Mouse (Mus musculus): ENCODE data around the gene Prkd1. TPM values are rescaled to one million over a fixed set of nuclear protein-coding genes. Genes with fewer than 3 reads are reported as not detected.

Gene Prkd1
- total RNA-seq, 1 experiment, result 3.0 TPM

DNA sequence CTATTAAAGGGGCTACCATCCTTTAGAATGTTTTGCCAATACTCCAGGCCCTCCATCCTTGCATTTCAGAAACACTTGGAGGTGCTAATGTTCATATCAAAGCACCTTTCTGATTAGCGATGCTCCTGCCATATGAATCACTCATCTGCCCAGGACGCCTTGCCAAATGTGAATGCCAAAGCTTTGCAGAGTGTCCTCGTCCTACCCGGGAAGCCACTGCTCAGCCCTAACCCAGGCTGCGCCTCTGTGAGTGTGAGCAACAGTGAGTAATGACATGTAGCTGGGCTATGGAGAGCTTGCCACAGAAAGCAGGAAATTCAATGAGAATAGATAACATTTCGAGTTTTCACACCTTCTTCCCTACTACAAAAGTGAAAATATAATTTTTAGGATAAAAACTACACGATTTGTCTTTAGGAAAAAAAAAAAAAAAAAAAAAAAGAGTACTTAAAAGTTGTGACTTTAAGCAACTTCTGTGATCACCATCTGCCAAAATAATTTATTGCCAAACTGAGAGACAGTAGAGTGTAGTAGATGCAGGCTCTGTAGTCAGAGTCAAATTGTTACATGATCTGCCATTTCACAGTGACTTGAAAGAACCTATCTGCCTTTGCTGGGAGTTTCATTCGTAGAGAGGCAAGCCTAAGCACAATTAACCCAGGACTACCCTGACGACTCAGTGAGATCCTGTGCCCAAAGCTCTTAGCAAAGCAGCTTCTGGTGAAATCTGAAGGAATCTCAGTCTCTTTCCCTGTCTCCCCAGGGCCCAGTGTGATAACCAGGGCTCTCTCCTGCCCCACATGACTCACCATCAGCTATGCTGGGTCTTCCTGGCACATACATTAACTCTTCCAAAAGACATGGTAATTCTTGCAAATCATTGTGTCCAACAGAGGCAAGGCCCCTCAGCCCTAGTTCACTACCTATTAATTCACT, 50.6 kb downstream of the Prkd1 start:
- in situ Hi-C loops (cut with MboI; ENCODE audit: low sequenced_read_pairs in 2 of 2, unreplicated experiment in 2 of 2), result no loop called here
- DNase-seq (ENCODE audit: low read depth, low spot score), result no peak
- Histone ChIP-seq H3K9me3 (ENCODE audit: control insufficient read depth, insufficient read depth, low read depth, low read length) (no peaks in the 10 kb centered on the region), H3K36me3 (ENCODE audit: control insufficient read depth, insufficient read depth, low read length, poor library complexity, severe bottlenecking) (no peaks in the 10 kb centered on the region), H3K4me1 (ENCODE audit: control insufficient read depth in 2 of 2, insufficient read depth in 2 of 2, low read length in 2 of 2, poor library complexity in 1 of 2) (no peaks in the 10 kb centered on the region), H3K4me3 (ENCODE audit: insufficient read depth in 1 of 2, low read depth in 1 of 2, low read length in 2 of 2, poor library complexity in 1 of 2, severe bottlenecking in 1 of 2) (no peak overlapping the region), H3K27ac (ENCODE audit: insufficient read depth, low read depth, low read length, poor library complexity, severe bottlenecking) (no peak overlapping the region), H3K9ac (ENCODE audit: insufficient read depth, low read depth, low read length, poor library complexity, severe bottlenecking) (no peak overlapping the region)
- TF ChIP-seq HCFC1 (IDR thresholded peaks at IDR 0.05; ENCODE audit: borderline replicate concordance, insufficient read depth, low read length) (no peak), ZNF384 (IDR thresholded peaks at IDR 0.05; ENCODE audit: low read depth, low read length) (no peak), MAFK (IDR thresholded peaks at IDR 0.05; ENCODE audit: insufficient read depth, low read depth, low read length) (no peak), CHD2 (IDR thresholded peaks at IDR 0.05; ENCODE audit: low read depth, low read length) (no peak), ZC3H11A (IDR thresholded peaks at IDR 0.05; ENCODE audit: borderline replicate concordance, low read depth, low read length) (no peak)

DNA sequence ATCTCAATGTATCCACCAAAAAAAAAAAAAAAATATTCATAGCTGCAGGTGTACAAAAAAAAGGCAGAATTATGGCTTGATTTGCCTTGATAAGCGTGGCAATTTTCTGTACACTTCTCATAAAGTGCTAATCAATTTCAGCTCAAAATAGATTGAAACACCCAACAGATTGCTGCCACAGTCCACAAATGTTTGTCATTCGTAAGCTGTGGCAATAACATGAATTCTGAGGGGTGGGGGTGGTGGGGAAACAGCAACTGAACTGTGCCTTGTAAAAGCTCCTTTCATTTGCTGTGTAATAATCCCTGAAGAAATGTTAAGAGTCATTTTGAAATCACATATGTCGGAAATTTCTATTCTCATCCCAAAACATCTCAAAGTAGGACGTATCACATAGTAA, 51.4 kb downstream of the Prkd1 start:
- no peak for TF ChIP-seq CHD2 (IDR thresholded peaks at IDR 0.05; ENCODE audit: low read depth, low read length)
- TF ChIP-seq MAFK (IDR thresholded peaks at IDR 0.05; ENCODE audit: insufficient read depth, low read depth, low read length), result no peak
- TF ChIP-seq ZC3H11A (IDR thresholded peaks at IDR 0.05; ENCODE audit: borderline replicate concordance, low read depth, low read length), result no peak
- TF ChIP-seq HCFC1 (IDR thresholded peaks at IDR 0.05; ENCODE audit: borderline replicate concordance, insufficient read depth, low read length), result no peak
- no peak for TF ChIP-seq ZNF384 (IDR thresholded peaks at IDR 0.05; ENCODE audit: low read depth, low read length)
- Histone ChIP-seq H3K27ac (ENCODE audit: insufficient read depth, low read depth, low read length, poor library complexity, severe bottlenecking) (no peak overlapping the region), H3K36me3 (ENCODE audit: control insufficient read depth, insufficient read depth, low read length, poor library complexity, severe bottlenecking) (no peaks in the 10 kb centered on the region), H3K4me1 (ENCODE audit: control insufficient read depth in 2 of 2, insufficient read depth in 2 of 2, low read length in 2 of 2, poor library complexity in 1 of 2) (no peaks in the 10 kb centered on the region), H3K4me3 (ENCODE audit: insufficient read depth in 1 of 2, low read depth in 1 of 2, low read length in 2 of 2, poor library complexity in 1 of 2, severe bottlenecking in 1 of 2) (no peak overlapping the region), H3K9me3 (ENCODE audit: control insufficient read depth, insufficient read depth, low read depth, low read length) (no peaks in the 10 kb centered on the region), H3K9ac (ENCODE audit: insufficient read depth, low read depth, low read length, poor library complexity, severe bottlenecking) (no peak overlapping the region)
- in situ Hi-C loops (cut with MboI; ENCODE audit: low sequenced_read_pairs in 2 of 2, unreplicated experiment in 2 of 2), result no loop called here
- no peak for DNase-seq (ENCODE audit: low read depth, low spot score)

DNA sequence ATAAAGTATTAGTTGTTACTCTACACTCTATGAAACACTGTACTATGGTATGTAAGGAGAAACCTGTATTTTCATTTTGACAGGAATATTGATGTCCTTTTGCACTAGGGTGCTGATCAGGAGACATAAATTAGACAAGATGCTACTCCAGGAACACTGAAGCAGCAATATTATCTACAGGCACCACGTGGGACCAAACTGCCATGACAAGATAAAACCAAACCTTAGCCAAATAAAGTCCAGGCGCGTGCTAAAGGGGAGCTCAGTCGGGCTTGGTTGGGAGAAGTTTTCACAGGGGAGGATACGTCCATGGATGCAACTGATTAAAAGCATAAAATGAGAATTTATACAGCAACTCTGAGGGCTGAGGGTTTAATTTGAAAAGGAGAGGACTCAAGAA, 53.1 kb downstream of the Prkd1 start:
- H3K9me3 ChIP-seq (ENCODE audit: control insufficient read depth, insufficient read depth, low read depth, low read length), result no peaks in the 10 kb centered on the region
- H3K36me3 ChIP-seq (ENCODE audit: control insufficient read depth, insufficient read depth, low read length, poor library complexity, severe bottlenecking), result no peaks in the 10 kb centered on the region
- in situ Hi-C loops (cut with MboI; ENCODE audit: low sequenced_read_pairs in 2 of 2, unreplicated experiment in 2 of 2), result no loop called here
- no peak for DNase-seq (ENCODE audit: low read depth, low spot score)
- no peak overlapping the region for H3K27ac ChIP-seq (ENCODE audit: insufficient read depth, low read depth, low read length, poor library complexity, severe bottlenecking)
- H3K4me1 ChIP-seq (ENCODE audit: control insufficient read depth in 2 of 2, insufficient read depth in 2 of 2, low read length in 2 of 2, poor library complexity in 1 of 2), result no peaks in the 10 kb centered on the region
- H3K9ac ChIP-seq (ENCODE audit: insufficient read depth, low read depth, low read length, poor library complexity, severe bottlenecking), result no peak overlapping the region
- TF ChIP-seq HCFC1 (IDR thresholded peaks at IDR 0.05; ENCODE audit: borderline replicate concordance, insufficient read depth, low read length) (no peak), ZNF384 (IDR thresholded peaks at IDR 0.05; ENCODE audit: low read depth, low read length) (no peak), MAFK (IDR thresholded peaks at IDR 0.05; ENCODE audit: insufficient read depth, low read depth, low read length) (no peak), CHD2 (IDR thresholded peaks at IDR 0.05; ENCODE audit: low read depth, low read length) (no peak), ZC3H11A (IDR thresholded peaks at IDR 0.05; ENCODE audit: borderline replicate concordance, low read depth, low read length) (no peak)
- H3K4me3 ChIP-seq (ENCODE audit: insufficient read depth in 1 of 2, low read depth in 1 of 2, low read length in 2 of 2, poor library complexity in 1 of 2, severe bottlenecking in 1 of 2), result no peak overlapping the region

GRCm38 (mm10) chr12:50594506-50594905, 54.4 kb downstream of the Prkd1 start:
- H3K4me1 ChIP-seq (ENCODE audit: control insufficient read depth in 2 of 2, insufficient read depth in 2 of 2, low read length in 2 of 2, poor library complexity in 1 of 2), result no peaks in the 10 kb centered on the region
- no peak overlapping the region for H3K27ac ChIP-seq (ENCODE audit: insufficient read depth, low read depth, low read length, poor library complexity, severe bottlenecking)
- in situ Hi-C loops (cut with MboI; ENCODE audit: low sequenced_read_pairs in 2 of 2, unreplicated experiment in 2 of 2), result no loop called here
- no peak for DNase-seq (ENCODE audit: low read depth, low spot score)
- no peak for TF ChIP-seq MAFK (IDR thresholded peaks at IDR 0.05; ENCODE audit: insufficient read depth, low read depth, low read length)
- TF ChIP-seq ZC3H11A (IDR thresholded peaks at IDR 0.05; ENCODE audit: borderline replicate concordance, low read depth, low read length), result no peak
- TF ChIP-seq CHD2 (IDR thresholded peaks at IDR 0.05; ENCODE audit: low read depth, low read length), result no peak
- TF ChIP-seq ZNF384 (IDR thresholded peaks at IDR 0.05; ENCODE audit: low read depth, low read length), result no peak
- TF ChIP-seq HCFC1 (IDR thresholded peaks at IDR 0.05; ENCODE audit: borderline replicate concordance, insufficient read depth, low read length), result no peak
- H3K9me3 ChIP-seq (ENCODE audit: control insufficient read depth, insufficient read depth, low read depth, low read length), result no peaks in the 10 kb centered on the region
- no peak overlapping the region for H3K4me3 ChIP-seq (ENCODE audit: insufficient read depth in 1 of 2, low read depth in 1 of 2, low read length in 2 of 2, poor library complexity in 1 of 2, severe bottlenecking in 1 of 2)
- H3K9ac ChIP-seq (ENCODE audit: insufficient read depth, low read depth, low read length, poor library complexity, severe bottlenecking), result no peak overlapping the region
- no peaks in the 10 kb centered on the region for H3K36me3 ChIP-seq (ENCODE audit: control insufficient read depth, insufficient read depth, low read length, poor library complexity, severe bottlenecking)
